Mouse (Mus musculus): ENCODE results near the gene F7. TPM values are rescaled to one million over a fixed set of nuclear protein-coding genes. Genes with fewer than 3 reads are reported as not detected.
A peak's percentile ranks its signal among the peaks of the same experiment; 100 is the strongest.
"Not testable (repeated sequence)": the region's sequence is repeated elsewhere in the genome, so short reads cannot be mapped to it uniquely, and the experiment has no call there.

Gene F7
- total RNA-seq, 2 experiments from 2014 or later, result not detected

- no peak for ATAC-seq (replicated peaks; ENCODE audit: low FRiP score, poor library complexity, severe bottlenecking)
Measured at GRCm38 (mm10) chr8:13021830-13022229, 4.0 kb upstream of the F7 start.

- ATAC-seq (replicated peaks; ENCODE audit: low FRiP score, poor library complexity, severe bottlenecking), result no peak
Measured at GRCm38 (mm10) chr8:13027615-13028014, 1.8 kb downstream of the F7 start.

DNA sequence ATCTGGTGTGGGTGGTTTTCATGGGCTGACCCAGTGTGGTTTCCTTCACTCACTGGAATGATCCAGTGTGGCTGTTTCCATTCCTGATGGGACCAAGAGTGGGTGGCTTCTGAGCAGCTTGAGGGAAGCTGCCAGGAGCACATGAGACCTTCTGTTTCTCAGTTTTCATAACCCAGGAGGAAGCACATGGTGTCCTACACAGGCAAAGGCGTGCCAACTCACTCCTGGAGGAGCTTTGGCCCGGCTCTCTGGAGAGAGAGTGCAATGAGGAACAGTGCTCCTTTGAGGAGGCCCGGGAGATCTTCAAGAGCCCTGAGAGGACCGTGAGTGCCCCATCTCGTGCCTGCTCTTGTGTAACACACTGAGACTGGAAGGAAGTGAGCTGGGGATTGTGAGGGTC is 2.6 kb downstream of the F7 start:
- no peak for ATAC-seq (replicated peaks; ENCODE audit: low FRiP score, poor library complexity, severe bottlenecking)

GRCm38 (mm10) chr8:13036346-13036812 is 10.5 kb downstream of the F7 start:
- ATAC-seq (replicated peaks; ENCODE audit: low FRiP score, poor library complexity, severe bottlenecking), result no peak

DNA sequence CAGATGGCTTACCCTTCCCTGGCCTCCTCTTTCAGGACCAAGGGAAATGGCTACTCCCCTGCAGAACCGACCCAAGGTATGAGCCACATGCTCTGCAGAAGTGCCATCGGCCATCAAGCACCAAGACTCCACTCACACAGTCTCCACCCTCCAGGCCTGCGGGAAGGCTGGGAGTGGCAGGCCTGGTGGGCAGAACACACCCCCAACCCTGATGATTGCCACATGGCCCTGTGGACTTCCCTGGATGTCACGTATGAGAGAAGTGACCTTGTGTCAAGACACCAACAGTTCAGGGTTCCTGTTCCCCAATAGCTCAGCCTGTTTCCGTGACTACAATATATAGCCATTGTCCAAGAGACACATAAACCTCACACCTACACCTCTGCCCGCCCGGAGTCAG is 11.2 kb downstream of the F7 start, which contains the start of gene F10:
TSS of gene F10 (plus strand) at position 294 of the 400 bp plus-strand sequence.
- ATAC-seq (replicated peaks; ENCODE audit: low FRiP score, poor library complexity, severe bottlenecking), result no peak

GRCm38 (mm10) chr8:13037569-13037968 is 11.7 kb downstream of the F7 start:
- no peak for ATAC-seq (replicated peaks; ENCODE audit: low FRiP score, poor library complexity, severe bottlenecking)

DNA sequence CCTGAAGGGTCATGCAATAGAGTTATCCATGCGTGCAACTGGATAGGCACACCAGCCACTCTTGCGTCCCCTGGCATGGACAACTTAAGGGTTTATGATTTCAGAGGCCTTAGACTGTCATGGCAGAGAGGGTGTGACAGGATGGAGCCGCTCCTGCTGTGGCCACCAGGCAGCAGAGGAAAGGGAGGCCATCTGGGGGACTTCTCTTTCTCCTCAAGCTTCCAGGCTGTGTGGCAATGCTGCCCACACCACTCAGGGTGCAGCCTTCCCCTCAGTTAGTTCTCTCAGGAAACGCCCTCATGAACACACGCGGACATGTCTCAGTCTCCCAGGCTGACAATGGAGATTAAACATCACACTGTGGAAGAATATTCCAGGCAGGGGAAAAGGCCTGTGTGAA is 13.2 kb downstream of the F7 start:
- ATAC-seq (replicated peaks; ENCODE audit: low FRiP score, poor library complexity, severe bottlenecking), result no peak

DNA sequence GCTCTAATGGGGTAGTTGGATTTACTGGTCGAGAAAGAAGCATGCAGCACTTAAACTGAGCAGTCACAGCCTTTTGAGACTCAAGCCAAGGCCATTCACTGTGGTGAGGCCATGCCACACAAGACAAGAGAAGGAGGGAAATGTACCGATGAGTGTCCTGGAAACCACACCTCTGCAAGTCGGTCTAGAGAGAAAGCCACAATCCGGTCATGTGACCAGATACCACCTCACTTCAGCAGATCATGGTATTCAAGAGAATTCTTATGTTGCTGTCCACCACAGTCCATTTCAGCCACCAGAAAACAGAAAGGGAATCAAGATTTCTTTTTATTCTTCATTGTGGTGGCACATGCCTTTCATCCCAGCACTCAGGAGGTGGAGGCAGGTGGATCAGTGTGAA is 15.6 kb downstream of the F7 start:
- no peak for ATAC-seq (replicated peaks; ENCODE audit: low FRiP score, poor library complexity, severe bottlenecking)

- no peak for ATAC-seq (replicated peaks; ENCODE audit: low FRiP score, poor library complexity, severe bottlenecking)
Measured at GRCm38 (mm10) chr8:13047652-13048051, 21.8 kb downstream of the F7 start.

DNA sequence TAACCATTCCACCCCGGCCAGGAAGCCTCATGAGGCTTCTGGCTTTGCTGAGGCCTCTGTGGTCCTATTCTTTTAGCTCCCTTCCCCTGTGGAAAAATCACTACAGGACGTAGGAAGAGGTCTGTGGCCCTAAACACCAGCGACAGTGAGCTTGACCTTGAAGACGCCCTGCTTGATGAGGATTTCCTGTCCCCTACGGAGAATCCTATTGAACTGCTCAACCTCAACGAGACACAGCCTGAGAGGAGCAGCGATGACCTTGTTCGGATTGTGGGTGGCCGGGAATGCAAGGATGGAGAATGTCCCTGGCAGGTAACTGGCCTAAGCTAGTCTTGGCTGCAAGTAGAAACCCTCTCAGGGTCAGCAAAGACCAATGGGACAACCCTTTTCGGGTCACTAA is 24.7 kb downstream of the F7 start:
- no peak for ATAC-seq (replicated peaks; ENCODE audit: low FRiP score, poor library complexity, severe bottlenecking)

DNA sequence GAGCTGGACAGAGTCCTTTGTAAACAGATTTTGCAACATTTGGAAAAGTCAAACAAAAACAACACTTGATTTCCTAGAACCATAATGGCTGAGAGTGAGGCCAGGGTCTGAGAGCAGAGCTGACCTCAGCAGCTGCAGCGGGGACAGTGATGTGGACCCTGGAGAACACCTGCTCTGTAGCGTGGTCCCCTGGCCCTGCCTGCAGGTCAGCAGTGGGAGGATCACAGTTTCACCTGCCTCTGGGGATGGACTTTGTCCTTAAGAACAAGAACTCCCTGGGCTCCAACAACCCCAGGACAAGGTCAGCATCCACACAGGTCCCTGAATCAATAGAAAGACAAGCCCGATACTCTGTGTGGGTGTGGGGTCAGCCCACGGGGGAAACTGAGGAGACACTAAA is 31.5 kb downstream of the F7 start:
- ATAC-seq (replicated peaks; ENCODE audit: low FRiP score, poor library complexity, severe bottlenecking), result no peak

GRCm38 (mm10) chr8:13060441-13061150 is 34.8 kb downstream of the F7 start, which contains the start of gene Proz:
Proz (plus strand) TSS chr8:13060914.
- no peak for ATAC-seq (replicated peaks; ENCODE audit: low FRiP score, poor library complexity, severe bottlenecking)

GRCm38 (mm10) chr8:13063112-13063511 is 37.3 kb downstream of the F7 start:
- ATAC-seq (replicated peaks; ENCODE audit: low FRiP score, poor library complexity, severe bottlenecking), result no peak

DNA sequence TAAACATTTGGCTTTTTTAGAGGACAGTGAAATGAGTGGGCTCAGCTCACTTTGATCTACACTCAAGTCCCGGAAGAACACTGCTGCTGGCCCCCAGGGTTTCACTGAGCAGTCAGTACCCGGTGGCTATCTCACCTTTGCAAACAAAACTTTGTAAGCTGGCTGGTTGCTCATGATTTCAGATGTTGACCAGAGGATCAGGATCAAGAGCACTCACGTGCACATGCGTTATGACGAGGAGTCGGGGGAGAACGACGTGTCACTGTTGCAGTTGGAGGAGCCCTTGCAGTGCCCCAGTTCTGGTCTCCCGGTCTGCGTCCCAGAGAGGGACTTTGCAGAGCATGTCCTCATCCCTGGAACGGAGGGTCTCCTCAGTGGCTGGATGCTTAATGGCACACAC is 47.4 kb downstream of the F7 start:
- ATAC-seq (replicated peaks; ENCODE audit: low FRiP score, poor library complexity, severe bottlenecking), result 0 out of 2 replicates have a peak, but pooled peaks have one; percentile 25

DNA sequence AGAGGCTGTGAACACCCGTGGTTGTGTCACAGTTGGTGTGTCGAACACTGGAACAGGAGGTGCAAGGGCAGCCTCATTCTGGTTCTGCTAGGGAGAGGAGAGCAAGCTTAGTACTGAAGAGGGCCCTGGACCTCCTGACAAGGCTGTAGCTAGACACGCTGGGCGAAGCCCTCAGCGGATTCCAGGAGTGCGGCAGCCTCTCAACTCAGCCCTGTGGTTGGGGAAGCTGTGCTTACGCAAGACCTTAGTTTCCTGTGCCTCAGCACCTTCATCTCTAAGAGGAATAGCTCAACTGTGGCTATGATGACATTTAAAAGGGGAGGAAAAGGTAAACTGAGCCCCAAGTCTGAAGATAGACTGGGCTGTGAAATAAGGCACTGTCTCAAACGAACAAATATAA is 49.2 kb downstream of the F7 start:
- no peak for ATAC-seq (replicated peaks; ENCODE audit: low FRiP score, poor library complexity, severe bottlenecking)

- ATAC-seq (replicated peaks; ENCODE audit: low FRiP score, poor library complexity, severe bottlenecking), result not testable (repeated sequence)
Measured at GRCm38 (mm10) chr8:13075579-13075978, 49.7 kb downstream of the F7 start.

DNA sequence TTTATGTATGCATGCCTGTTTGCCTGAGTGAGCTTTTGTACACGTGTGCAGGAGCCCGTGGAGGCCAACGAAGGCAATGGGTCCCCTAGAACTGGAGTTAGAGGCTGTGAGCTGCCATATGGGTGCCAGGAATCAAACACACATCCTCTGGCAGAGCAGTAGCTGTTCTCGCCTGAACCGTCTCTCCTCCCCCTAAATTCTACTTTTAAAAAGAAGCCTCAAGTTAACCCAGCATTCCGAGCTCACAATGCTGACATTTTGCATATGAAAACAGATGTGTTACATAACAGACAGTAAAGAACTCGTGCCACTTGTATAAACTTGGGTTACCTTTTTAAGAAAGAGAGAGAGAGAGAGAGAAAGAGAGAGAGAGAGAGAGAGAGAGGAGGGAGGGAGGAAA is 51.7 kb downstream of the F7 start:
- no peak for ATAC-seq (replicated peaks; ENCODE audit: low FRiP score, poor library complexity, severe bottlenecking)

Other genes starting within 250 kb of the F7 start
- 1.3 TPM in 1 of 2 replicates, not detected in the other for gene Mcf2l, start 152.2 kb upstream of the F7 start, total RNA-seq (2015; ENCODE audit: low replicate concordance)
- 1.2 and 1.7 TPM in 2 replicates for gene Mcf2l, start 152.2 kb upstream of the F7 start, total RNA-seq (2017; ENCODE audit: low replicate concordance)
- gene F10, start 11.3 kb downstream of the F7 start, total RNA-seq (2015; ENCODE audit: low replicate concordance), result 1.8 and 2.9 TPM in 2 replicates
- gene F10, start 11.3 kb downstream of the F7 start, total RNA-seq (2017; ENCODE audit: low replicate concordance), result 5.1 and 5.6 TPM in 2 replicates
- gene Proz, start 34.9 kb downstream of the F7 start, total RNA-seq (2015; ENCODE audit: low replicate concordance), result not detected in 2 replicates
- not detected in 2 replicates for gene Proz, start 34.9 kb downstream of the F7 start, total RNA-seq (2017; ENCODE audit: low replicate concordance)
- gene Pcid2, start 79.4 kb downstream of the F7 start, total RNA-seq (2015; ENCODE audit: low replicate concordance), result 6.7 and 11.5 TPM in 2 replicates
- gene Pcid2, start 79.4 kb downstream of the F7 start, total RNA-seq (2017; ENCODE audit: low replicate concordance), result 10.7 and 13.9 TPM in 2 replicates
- 223 and 293 TPM in 2 replicates for gene Cul4a, start 79.6 kb downstream of the F7 start, total RNA-seq (2015; ENCODE audit: low replicate concordance)
- 261 and 331 TPM in 2 replicates for gene Cul4a, start 79.6 kb downstream of the F7 start, total RNA-seq (2017; ENCODE audit: low replicate concordance)
- 113 and 132 TPM in 2 replicates for gene Lamp1, start 133.1 kb downstream of the F7 start, total RNA-seq (2015; ENCODE audit: low replicate concordance)
- 119 TPM in 2 replicates for gene Lamp1, start 133.1 kb downstream of the F7 start, total RNA-seq (2017; ENCODE audit: low replicate concordance)
- 5.0 and 6.3 TPM in 2 replicates for gene Grtp1, start 174.6 kb downstream of the F7 start, total RNA-seq (2015; ENCODE audit: low replicate concordance)
- 3.5 and 8.6 TPM in 2 replicates for gene Grtp1, start 174.6 kb downstream of the F7 start, total RNA-seq (2017; ENCODE audit: low replicate concordance)
- gene Adprhl1, start 228.1 kb downstream of the F7 start, total RNA-seq (2015; ENCODE audit: low replicate concordance), result not detected in 2 replicates
- gene Adprhl1, start 228.1 kb downstream of the F7 start, total RNA-seq (2017; ENCODE audit: low replicate concordance), result 3.7 TPM in 1 of 2 replicates, not detected in the other